Mouse (Mus musculus): ENCODE data around the gene Pacsin3.
A peak's percentile ranks its signal among the peaks of the same experiment; 100 is the strongest.

Gene Pacsin3

DNA sequence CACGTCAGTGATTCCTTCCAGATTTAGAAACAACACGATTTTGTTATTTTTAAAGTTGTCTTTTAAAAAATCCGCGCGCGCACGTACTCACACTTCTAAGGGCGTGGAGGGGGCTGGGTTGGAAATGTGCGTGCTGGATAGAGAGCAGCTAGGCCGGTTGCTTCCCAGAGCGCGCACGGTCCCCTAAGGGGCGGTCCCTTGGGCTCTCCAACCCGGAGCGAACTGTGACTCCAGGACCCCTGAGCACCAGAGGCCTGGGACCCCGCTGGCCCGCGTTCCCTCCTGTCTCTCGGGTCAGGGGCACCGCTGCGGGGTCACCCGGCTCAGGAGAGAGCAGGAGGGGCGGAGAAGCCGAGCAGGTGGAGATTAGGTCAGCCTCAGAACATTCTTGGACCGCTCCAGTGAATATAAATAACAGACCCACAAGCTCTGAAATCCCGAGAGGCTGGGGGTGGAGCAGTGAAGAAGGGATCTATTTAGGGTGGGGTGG, at the start of gene Pacsin3:
Pacsin3 (plus strand) TSS at position 294 of the 490 bp plus-strand sequence.
- peak; percentile 20 to 30 for DNase-seq

- no peak for DNase-seq
These were observed 49.4 kb upstream of the Pacsin3 start for GRCm38 (mm10) chr2:91206254-91206775.

DNA sequence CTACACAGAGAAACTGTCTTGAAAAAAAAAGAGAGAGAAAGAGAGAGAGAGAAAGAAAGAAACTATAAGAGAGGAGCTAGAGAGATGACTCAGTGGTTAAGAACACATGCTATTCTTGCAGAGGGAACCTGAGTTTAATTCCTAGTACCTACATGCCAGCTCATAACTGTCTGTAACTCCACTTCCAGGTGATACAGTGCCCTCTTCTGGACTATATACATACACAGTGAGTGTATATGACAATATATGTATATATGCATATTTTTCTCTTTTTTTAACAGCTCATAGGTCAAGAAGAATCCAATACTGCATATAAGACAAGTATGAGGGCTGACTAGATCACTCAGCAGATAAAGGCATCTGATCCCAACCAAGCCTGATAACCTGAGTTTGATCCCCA, 42.4 kb upstream of the Pacsin3 start:
- DNase-seq = no peak

GRCm38 (mm10) chr2:91217032-91217431, 38.7 kb upstream of the Pacsin3 start:
- DNase-seq = no peak

DNA sequence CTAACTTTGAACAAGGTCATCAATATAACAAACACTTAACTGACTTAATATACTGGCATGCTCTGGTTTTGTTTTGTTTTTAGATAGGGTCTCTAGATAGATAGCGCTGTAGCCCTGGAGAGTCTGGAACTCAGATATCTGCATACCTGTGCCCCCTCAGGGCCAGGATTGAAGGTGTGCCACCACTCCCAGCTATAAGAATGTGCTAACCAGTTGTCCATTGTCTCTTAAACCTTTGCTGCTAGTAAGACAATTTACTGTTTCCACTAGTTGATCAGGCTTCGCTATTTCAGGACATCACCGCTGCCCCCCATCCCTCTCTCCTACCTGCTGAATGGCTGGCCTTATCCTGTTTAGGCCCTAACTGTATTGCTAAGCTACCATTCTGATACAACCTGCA, 35.3 kb upstream of the Pacsin3 start:
- DNase-seq = no peak

GRCm38 (mm10) chr2:91223614-91224013, 32.1 kb upstream of the Pacsin3 start:
- no peak for DNase-seq

DNA sequence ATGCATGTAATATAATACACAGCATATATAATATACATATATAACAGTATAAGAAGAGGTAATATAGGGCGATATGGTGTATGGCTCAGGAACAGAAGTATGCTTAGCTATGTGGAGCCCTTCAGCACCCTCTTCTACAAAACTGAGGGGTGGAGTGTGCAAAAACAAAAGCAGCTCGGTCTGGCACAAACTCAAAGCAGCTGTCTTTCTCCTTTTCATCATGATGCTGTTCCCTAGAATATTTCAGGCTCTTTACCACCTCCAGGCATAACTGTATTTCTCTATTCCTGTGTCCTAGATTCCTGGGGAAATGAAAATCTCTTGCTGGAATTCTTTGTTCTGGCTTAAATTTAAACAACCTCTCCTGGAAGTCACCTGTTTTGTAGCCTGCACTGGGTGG, 26.0 kb upstream of the Pacsin3 start:
- DNase-seq = no peak

DNA sequence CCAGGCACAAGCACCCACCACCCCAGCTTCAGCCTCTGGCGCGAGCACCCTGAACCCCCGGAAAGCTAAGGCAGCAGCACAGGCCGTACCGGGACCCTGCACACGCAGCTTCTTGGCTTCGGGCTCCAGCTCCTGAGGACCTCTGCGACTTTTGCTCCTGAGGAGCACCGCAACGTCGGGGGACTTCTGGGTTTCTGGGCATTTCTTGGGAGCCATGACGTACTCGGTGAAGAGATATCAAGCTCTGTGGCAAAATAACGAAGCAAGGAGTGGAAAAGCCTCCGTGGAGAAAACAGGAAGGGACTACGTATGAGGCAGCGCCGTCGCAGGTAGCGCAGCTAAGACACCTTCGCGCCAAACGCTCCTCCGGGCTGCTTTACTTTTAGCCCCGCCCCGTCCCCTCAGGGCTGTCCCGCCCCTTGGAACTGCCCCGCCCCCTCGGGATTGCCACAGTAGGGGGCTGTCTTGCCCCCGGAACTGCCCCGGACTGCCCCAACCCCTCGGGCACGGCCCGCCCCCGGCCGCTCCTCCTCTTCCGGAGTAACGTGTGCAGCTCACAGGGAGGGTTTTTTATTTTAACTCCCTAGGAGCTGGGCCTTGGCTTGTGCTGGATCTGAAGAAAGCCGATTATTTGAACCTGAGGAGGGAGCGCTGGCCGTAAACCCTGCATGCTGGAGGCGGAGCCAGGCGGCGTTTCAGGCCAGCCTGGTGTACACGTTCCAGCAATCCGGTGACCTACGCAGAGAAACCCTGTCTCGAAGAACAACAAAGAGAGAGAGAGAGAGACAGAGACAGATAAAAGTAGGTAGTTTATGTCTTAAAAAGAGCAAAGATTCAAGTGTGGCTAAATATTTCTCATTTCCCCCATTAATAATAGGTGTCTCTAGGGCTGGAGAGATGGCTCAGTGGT, 18.9 kb upstream of the Pacsin3 start, which contains the start of gene Ddb2:
Ddb2 (minus strand) TSS at position 382 of the 910 bp plus-strand sequence.
- DNase-seq = peak; percentile 94 to 98

GRCm38 (mm10) chr2:91237511-91238080, 18.2 kb upstream of the Pacsin3 start:
- peak in 1 of 2 experiments; percentile 17 for DNase-seq

DNA sequence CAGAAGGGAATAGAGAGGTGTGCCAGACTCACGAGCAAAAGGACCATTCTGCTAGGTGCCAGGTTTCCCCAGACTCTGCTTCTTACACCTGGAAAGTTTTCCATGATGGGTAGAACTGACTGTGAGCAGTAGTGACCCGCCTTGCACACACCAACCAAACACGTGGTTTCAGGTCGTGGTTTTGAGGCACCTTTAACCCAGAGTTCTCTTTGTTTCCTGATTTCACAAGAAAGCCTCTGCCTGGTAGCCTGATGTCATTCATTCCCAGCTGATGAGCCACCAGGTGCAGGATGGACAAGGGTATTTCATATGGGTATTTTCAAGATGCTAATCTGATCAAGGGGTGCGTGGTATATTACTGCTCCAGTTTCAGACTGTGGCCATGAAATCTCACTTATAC, 13.2 kb upstream of the Pacsin3 start:
- no peak for DNase-seq

GRCm38 (mm10) chr2:91243416-91243815, 12.3 kb upstream of the Pacsin3 start:
- DNase-seq = no peak

GRCm38 (mm10) chr2:91244557-91245228, 11.1 kb upstream of the Pacsin3 start:
- no peak for DNase-seq

DNA sequence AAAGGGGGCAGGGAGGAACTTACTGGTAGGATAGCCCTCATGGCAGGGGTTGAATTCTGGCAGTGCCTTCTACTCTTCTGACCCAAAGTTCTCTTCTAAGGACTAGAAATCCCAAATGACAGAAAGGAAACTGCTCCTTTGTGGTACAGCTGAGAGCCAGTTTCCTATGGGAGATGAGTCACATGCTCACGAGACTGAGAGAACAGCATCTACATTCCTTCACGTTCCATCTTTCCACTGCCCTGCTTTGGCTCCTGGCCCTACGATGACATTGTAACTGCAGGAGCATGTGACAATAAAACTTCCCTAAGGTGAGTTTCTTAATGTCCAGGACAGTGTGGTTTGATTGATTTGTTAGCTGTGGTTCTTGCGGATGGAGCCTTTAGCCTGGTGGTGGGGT, 7.4 kb upstream of the Pacsin3 start:
- DNase-seq = no peak

GRCm38 (mm10) chr2:91252001-91252400, 3.8 kb upstream of the Pacsin3 start:
- no peak for DNase-seq

- DNase-seq = no peak
These were observed 3.2 kb upstream of the Pacsin3 start for GRCm38 (mm10) chr2:91252512-91252911.

DNA sequence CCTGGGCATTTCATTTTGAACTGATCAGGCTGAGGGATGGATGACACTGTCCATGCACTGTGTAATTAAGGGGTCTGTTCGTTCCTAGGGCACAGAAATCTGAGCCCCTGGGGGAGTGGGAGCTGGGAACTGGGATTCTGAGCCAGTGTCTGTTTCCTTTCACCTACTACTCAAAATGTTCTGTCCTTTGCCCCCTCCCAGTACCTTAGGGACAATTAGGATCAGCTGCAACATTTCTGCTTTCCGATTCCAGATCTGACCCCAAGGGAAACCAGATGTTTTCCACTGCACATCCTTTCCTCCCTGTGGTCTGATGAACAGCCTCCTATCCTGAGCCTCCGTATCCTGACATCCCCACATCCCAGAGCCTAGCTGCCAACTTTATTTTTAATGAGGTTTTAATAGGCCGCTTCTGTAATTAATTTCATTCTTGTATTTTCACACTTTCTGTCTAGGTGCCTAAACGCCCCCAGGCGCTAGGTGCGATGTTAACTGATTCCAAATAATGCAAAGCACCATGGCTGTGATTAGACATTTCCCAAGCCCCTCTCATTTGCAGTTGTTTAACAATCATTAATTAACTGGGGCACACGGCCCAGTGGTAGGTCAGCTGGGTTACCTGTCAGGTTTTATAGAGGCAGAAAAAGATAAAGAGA, 901 bp upstream of the Pacsin3 start:
- DNase-seq = no peak

DNA sequence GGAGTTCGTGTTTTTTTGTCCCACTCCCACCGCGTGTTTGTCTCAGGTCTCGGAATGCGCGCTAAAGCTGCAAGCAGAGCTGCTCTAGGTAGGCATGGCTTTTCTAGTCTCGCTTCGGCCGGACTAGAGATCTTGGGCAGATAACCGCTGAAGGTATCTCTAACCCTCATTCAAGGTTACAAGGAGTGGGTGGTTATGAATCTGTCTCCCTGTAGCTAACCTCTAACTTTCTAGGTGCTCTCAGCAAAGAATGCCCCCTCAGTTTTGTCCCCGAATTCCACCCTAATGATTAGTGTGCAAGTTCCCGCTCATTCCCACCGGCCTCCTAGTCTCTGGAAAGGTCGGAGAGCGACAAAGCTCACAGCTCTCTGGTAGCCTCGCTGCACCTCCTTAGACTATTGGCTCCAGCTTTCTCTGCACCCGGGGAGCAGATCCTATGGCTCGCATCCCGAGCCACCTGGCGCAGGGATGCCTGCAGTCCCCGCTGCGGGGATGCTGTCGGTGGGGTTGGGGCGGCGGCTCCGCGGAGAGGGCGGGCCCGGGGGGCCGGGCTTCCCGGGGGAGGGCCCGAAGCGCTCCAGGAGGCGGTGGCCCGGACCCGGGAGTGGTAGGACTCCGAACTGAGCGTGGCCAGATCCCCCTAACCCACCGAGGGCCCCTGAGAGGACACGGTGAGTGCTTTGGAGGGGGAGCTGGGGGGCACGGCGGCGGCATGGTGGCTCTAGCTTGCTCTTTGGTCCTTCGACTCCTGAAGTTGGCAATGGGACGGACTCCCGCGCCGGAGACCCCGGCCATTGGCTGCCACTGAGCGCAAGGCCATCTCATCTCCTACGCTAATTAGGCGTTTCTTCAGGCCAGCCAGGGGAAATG, 737 bp downstream of the Pacsin3 start:
- peak; percentile 56 to 85 for DNase-seq

GRCm38 (mm10) chr2:91257126-91257980, 1.6 kb downstream of the Pacsin3 start:
- peak; percentile 58 to 68 for DNase-seq

DNA sequence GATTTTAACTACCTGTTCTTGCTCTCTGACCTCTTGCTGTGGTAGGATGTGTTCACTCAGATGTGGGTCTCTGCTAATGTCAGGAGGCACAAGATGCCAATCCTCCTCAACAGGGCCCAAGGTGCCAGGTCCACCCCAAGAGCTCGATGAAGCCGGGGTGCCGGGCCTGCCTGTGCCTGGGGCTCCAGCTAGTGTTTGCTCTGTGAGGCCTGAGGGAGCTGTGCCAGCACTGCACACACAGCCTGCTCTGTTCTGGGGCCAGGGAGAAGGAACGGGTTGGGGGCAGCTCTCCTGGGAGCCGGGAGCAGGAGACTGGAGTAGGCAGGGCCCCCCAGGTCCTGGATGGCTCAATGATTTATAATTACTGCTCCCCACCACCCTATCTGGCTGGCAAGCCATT, 2.3 kb downstream of the Pacsin3 start:
- DNase-seq = peak in 1 of 2 experiments; percentile 32

GRCm38 (mm10) chr2:91258830-91259229, 3.1 kb downstream of the Pacsin3 start:
- no peak for DNase-seq

GRCm38 (mm10) chr2:91259493-91259892, 3.7 kb downstream of the Pacsin3 start:
- no peak for DNase-seq
